Mouse (Mus musculus) testis, adult 2 months (tissue): ENCODE data around the gene Casz1.

Experiments
- CTCF ChIP-seq: fragments of 200-500 bp; IDR thresholded peaks from 2 replicates; pipeline ENCODE4 v1.5.1; 2012; ENCODE audit warnings: low read depth, mild to moderate bottlenecking, inconsistent platforms, low read length, moderate library complexity; ENCODE audit not compliant: control insufficient read depth, insufficient read depth, insufficient replicate concordance
- POLR2A ChIP-seq: fragments of 200-500 bp; IDR thresholded peaks from 2 replicates; pipeline ENCODE4 v1.6.1; 2012; ENCODE audit warnings: low read depth, mild to moderate bottlenecking, inconsistent platforms, low read length, moderate library complexity; ENCODE audit not compliant: control insufficient read depth

DNA sequence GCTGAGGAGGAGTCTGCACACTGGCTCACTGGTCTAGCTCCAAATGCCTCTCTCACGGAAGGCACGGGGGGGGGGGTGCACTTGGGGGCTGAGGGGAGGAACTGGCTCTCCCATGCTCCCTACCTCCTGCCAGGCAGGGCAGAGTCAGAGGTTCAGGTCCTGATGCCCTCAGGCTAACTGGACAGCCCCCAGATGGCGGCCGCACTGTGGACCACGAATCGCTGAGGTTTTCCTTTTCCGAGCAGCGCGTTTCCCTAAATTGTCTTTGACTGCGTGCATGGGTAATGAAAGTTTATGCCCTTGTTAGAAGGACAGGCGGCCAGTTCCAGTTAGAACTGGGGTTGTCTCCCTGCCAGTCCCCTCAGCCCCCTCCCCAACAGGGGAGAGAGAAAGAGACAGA lies 116.4 kb downstream of the Casz1 start:
- TF ChIP-seq CTCF: no peak
- TF ChIP-seq POLR2A: no peak
